Mouse (Mus musculus): ENCODE measurements around the gene Map3k4. TPM values are rescaled to one million over a fixed set of nuclear protein-coding genes. Genes with fewer than 3 reads are reported as not detected.
"Not testable (repeated sequence)": the region's sequence is repeated elsewhere in the genome, so short reads cannot be mapped to it uniquely, and the experiment has no call there.

The Map3k4 gene
- polyA plus RNA-seq, 1 experiment from 2014 or later: 45.0 TPM

- Histone ChIP-seq H3K9ac (ENCODE audit: low read length) (no peak overlapping the region), H3K36me3 (ENCODE audit: control insufficient read depth, insufficient read depth, low read length) (no peaks in the 10 kb centered on the region), H3K4me2 (ENCODE audit: low read depth) (no peak overlapping the region), H3K4me3 (ENCODE audit: low read depth, low read length) (no peak overlapping the region), H3K9me3 (ENCODE audit: control insufficient read depth, low read length) (no peaks in the 10 kb centered on the region), H3K4me1 (ENCODE audit: control insufficient read depth, insufficient read depth, low read length) (0 out of 2 replicates have a peak, but pooled peaks cover 2% of the 10 kb centered on the region), H3K27ac (ENCODE audit: low read depth, low read length) (no peak overlapping the region), H3K27me3 (ENCODE audit: control insufficient read depth, insufficient read depth, low read length) (no peaks in the 10 kb centered on the region)
- DNase-seq (ENCODE audit: low spot score): no peak
- no peak for ATAC-seq (ENCODE audit: insufficient read depth, low FRiP score, low TSS enrichment)
- 89% methylated on average over 7 of the region's 7 CpGs for WGBS
Measured at GRCm38 (mm10) chr17:12299371-12299770, 19.2 kb downstream of the Map3k4 start.

DNA sequence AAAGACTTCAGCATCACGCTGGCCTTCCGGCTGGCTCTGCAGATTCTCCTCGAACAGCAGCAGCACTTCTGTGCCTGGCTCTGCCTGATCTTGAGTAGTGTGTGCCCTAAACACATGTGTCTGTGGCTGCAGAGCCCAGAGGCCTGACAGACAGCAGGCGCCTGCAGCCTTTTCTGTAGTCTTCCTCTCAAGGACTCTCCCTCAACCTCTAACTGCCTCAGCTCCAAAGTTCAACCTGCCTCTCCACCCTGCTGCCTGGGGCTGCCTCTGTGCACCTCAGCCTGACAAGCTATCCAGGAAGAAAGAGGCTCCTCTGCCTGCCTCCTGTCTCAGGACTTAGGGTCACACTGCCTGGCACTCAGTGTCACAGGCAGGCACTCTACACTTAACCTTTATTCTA, 20.6 kb downstream of the Map3k4 start:
- H3K9me3 ChIP-seq (ENCODE audit: control insufficient read depth, low read length): no peaks in the 10 kb centered on the region
- H3K27me3 ChIP-seq (ENCODE audit: control insufficient read depth, insufficient read depth, low read length): no peaks in the 10 kb centered on the region
- no peak overlapping the region for H3K4me2 ChIP-seq (ENCODE audit: low read depth)
- DNase-seq (ENCODE audit: low spot score): no peak
- H3K4me1 ChIP-seq (ENCODE audit: control insufficient read depth, insufficient read depth, low read length): 0 out of 2 replicates have a peak, but pooled peaks cover 2% of the 10 kb centered on the region
- H3K27ac ChIP-seq (ENCODE audit: low read depth, low read length): no peak overlapping the region
- no peak overlapping the region for H3K9ac ChIP-seq (ENCODE audit: low read length)
- no peak for ATAC-seq (ENCODE audit: insufficient read depth, low FRiP score, low TSS enrichment)
- no peaks in the 10 kb centered on the region for H3K36me3 ChIP-seq (ENCODE audit: control insufficient read depth, insufficient read depth, low read length)
- no peak overlapping the region for H3K4me3 ChIP-seq (ENCODE audit: low read depth, low read length)
- WGBS: 86% methylated on average over 4 of the region's 4 CpGs

GRCm38 (mm10) chr17:12297292-12297691, 21.3 kb downstream of the Map3k4 start:
- Histone ChIP-seq H3K27ac (ENCODE audit: low read depth, low read length) (no peak overlapping the region), H3K27me3 (ENCODE audit: control insufficient read depth, insufficient read depth, low read length) (no peaks in the 10 kb centered on the region), H3K4me3 (ENCODE audit: low read depth, low read length) (no peak overlapping the region), H3K4me2 (ENCODE audit: low read depth) (no peak overlapping the region), H3K4me1 (ENCODE audit: control insufficient read depth, insufficient read depth, low read length) (no peaks in the 10 kb centered on the region), H3K9ac (ENCODE audit: low read length) (no peak overlapping the region), H3K36me3 (ENCODE audit: control insufficient read depth, insufficient read depth, low read length) (no peaks in the 10 kb centered on the region), H3K9me3 (ENCODE audit: control insufficient read depth, low read length) (no peaks in the 10 kb centered on the region)
- ATAC-seq (ENCODE audit: insufficient read depth, low FRiP score, low TSS enrichment): no peak
- WGBS: 88% methylated on average over 7 of the region's 7 CpGs
- DNase-seq (ENCODE audit: low spot score): no peak

DNA sequence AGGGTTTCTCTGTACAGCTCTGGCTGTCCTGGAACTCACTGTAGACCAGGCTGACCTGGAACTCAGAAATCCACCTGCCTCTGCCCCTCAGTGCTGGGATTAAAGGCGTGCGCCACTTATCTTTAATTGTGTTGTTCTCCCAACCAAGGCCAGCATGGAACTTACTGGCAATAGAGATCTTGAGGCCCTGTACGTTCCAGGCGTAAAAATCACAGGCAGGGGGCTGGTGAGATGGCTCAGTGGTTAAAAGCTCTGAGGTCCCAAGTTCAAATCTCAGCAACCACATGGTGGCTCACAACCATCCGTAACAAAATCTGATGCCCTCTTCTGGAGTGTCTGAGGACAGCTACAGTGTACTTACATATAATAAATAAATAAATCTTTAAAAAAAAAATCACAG, 22.7 kb downstream of the Map3k4 start:
- not testable (repeated sequence) for ATAC-seq (ENCODE audit: insufficient read depth, low FRiP score, low TSS enrichment); DNase-seq (ENCODE audit: low spot score)
- 92% methylated on average over 5 of the region's 5 CpGs for WGBS

GRCm38 (mm10) chr17:12294424-12294823, 24.2 kb downstream of the Map3k4 start:
- ATAC-seq (ENCODE audit: insufficient read depth, low FRiP score, low TSS enrichment): no peak
- Histone ChIP-seq H3K27ac (ENCODE audit: low read depth, low read length) (no peak overlapping the region), H3K27me3 (ENCODE audit: control insufficient read depth, insufficient read depth, low read length) (no peaks in the 10 kb centered on the region), H3K36me3 (ENCODE audit: control insufficient read depth, insufficient read depth, low read length) (no peaks in the 10 kb centered on the region), H3K4me3 (ENCODE audit: low read depth, low read length) (no peak overlapping the region), H3K4me1 (ENCODE audit: control insufficient read depth, insufficient read depth, low read length) (peaks cover 4% of the 10 kb centered on the region; the same call in 1 of the 2 replicates), H3K9me3 (ENCODE audit: control insufficient read depth, low read length) (no peaks in the 10 kb centered on the region), H3K4me2 (ENCODE audit: low read depth) (no peak overlapping the region), H3K9ac (ENCODE audit: low read length) (no peak overlapping the region)
- 86% methylated on average over 7 of the region's 7 CpGs for WGBS
- no peak for DNase-seq (ENCODE audit: low spot score)

More for the DNA sequence above, 22.7 kb downstream of the Map3k4 start:
- not testable (repeated sequence) for H3K9ac ChIP-seq (ENCODE audit: low read length); H3K4me1 ChIP-seq (ENCODE audit: control insufficient read depth, insufficient read depth, low read length); H3K9me3 ChIP-seq (ENCODE audit: control insufficient read depth, low read length); H3K4me2 ChIP-seq (ENCODE audit: low read depth); H3K27me3 ChIP-seq (ENCODE audit: control insufficient read depth, insufficient read depth, low read length); H3K4me3 ChIP-seq (ENCODE audit: low read depth, low read length); H3K36me3 ChIP-seq (ENCODE audit: control insufficient read depth, insufficient read depth, low read length); H3K27ac ChIP-seq (ENCODE audit: low read depth, low read length)

- Histone ChIP-seq H3K9ac (ENCODE audit: low read length) (no peak overlapping the region), H3K4me2 (ENCODE audit: low read depth) (no peak overlapping the region), H3K27me3 (ENCODE audit: control insufficient read depth, insufficient read depth, low read length) (no peaks in the 10 kb centered on the region), H3K4me1 (ENCODE audit: control insufficient read depth, insufficient read depth, low read length) (peaks cover 4% of the 10 kb centered on the region; the same call in 1 of the 2 replicates), H3K4me3 (ENCODE audit: low read depth, low read length) (no peak overlapping the region), H3K27ac (ENCODE audit: low read depth, low read length) (no peak overlapping the region), H3K9me3 (ENCODE audit: control insufficient read depth, low read length) (no peaks in the 10 kb centered on the region), H3K36me3 (ENCODE audit: control insufficient read depth, insufficient read depth, low read length) (no peaks in the 10 kb centered on the region)
- ATAC-seq (ENCODE audit: insufficient read depth, low FRiP score, low TSS enrichment) (no peak), DNase-seq (ENCODE audit: low spot score) (no peak)
- 79% methylated on average over 6 of the region's 6 CpGs for WGBS
Measured at GRCm38 (mm10) chr17:12293571-12293970, 25.0 kb downstream of the Map3k4 start.

GRCm38 (mm10) chr17:12292877-12293276, 25.7 kb downstream of the Map3k4 start:
- H3K36me3 ChIP-seq (ENCODE audit: control insufficient read depth, insufficient read depth, low read length): no peaks in the 10 kb centered on the region
- DNase-seq (ENCODE audit: low spot score) (no peak), ATAC-seq (ENCODE audit: insufficient read depth, low FRiP score, low TSS enrichment) (no peak)
- no peak overlapping the region for H3K4me2 ChIP-seq (ENCODE audit: low read depth)
- no peak overlapping the region for H3K9ac ChIP-seq (ENCODE audit: low read length)
- no peak overlapping the region for H3K4me3 ChIP-seq (ENCODE audit: low read depth, low read length)
- peaks cover 4% of the 10 kb centered on the region; the same call in 1 of the 2 replicates for H3K4me1 ChIP-seq (ENCODE audit: control insufficient read depth, insufficient read depth, low read length)
- H3K27ac ChIP-seq (ENCODE audit: low read depth, low read length): no peak overlapping the region
- 90% methylated on average over 8 of the region's 8 CpGs for WGBS
- H3K27me3 ChIP-seq (ENCODE audit: control insufficient read depth, insufficient read depth, low read length): no peaks in the 10 kb centered on the region
- H3K9me3 ChIP-seq (ENCODE audit: control insufficient read depth, low read length): no peaks in the 10 kb centered on the region

GRCm38 (mm10) chr17:12292356-12292755, 26.2 kb downstream of the Map3k4 start:
- no peak for DNase-seq (ENCODE audit: low spot score)
- Histone ChIP-seq H3K36me3 (ENCODE audit: control insufficient read depth, insufficient read depth, low read length) (no peaks in the 10 kb centered on the region), H3K4me3 (ENCODE audit: low read depth, low read length) (no peak overlapping the region), H3K4me2 (ENCODE audit: low read depth) (no peak overlapping the region), H3K27me3 (ENCODE audit: control insufficient read depth, insufficient read depth, low read length) (no peaks in the 10 kb centered on the region), H3K4me1 (ENCODE audit: control insufficient read depth, insufficient read depth, low read length) (peaks cover 4% of the 10 kb centered on the region; the same call in 1 of the 2 replicates), H3K9ac (ENCODE audit: low read length) (no peak overlapping the region), H3K27ac (ENCODE audit: low read depth, low read length) (no peak overlapping the region), H3K9me3 (ENCODE audit: control insufficient read depth, low read length) (no peaks in the 10 kb centered on the region)
- ATAC-seq (ENCODE audit: insufficient read depth, low FRiP score, low TSS enrichment): no peak
- WGBS: 89% methylated on average over 1 of the region's 1 CpGs

DNA sequence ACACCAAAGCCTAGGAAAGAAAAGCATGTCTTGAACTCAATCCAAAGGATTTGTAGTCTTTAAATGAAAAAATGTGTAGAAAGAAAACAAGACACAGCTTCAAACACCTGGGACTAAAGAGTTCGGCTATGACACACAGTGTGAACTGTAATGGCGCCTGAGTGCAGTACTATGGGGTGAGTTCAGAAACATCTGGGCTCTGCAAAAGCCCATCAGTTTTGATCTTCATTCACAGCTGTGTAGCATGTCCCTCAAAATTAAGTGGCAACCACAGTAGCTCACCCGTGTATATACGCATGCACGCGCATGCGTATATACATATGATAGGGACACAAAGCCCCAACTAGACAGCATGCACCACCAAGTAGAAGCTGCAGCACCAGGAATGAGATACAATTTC, 27.4 kb downstream of the Map3k4 start:
- no peak overlapping the region for H3K27ac ChIP-seq (ENCODE audit: low read depth, low read length)
- ATAC-seq (ENCODE audit: insufficient read depth, low FRiP score, low TSS enrichment): 0 out of 2 replicates have a peak, but pooled peaks have one; percentile 27
- no peaks in the 10 kb centered on the region for H3K36me3 ChIP-seq (ENCODE audit: control insufficient read depth, insufficient read depth, low read length)
- H3K4me3 ChIP-seq (ENCODE audit: low read depth, low read length): no peak overlapping the region
- H3K4me1 ChIP-seq (ENCODE audit: control insufficient read depth, insufficient read depth, low read length): peaks cover 4% of the 10 kb centered on the region; the same call in 1 of the 2 replicates
- H3K9me3 ChIP-seq (ENCODE audit: control insufficient read depth, low read length): no peaks in the 10 kb centered on the region
- no peak overlapping the region for H3K9ac ChIP-seq (ENCODE audit: low read length)
- no peak overlapping the region for H3K4me2 ChIP-seq (ENCODE audit: low read depth)
- WGBS: 95% methylated on average over 7 of the region's 7 CpGs
- DNase-seq (ENCODE audit: low spot score): no peak
- H3K27me3 ChIP-seq (ENCODE audit: control insufficient read depth, insufficient read depth, low read length): no peaks in the 10 kb centered on the region

Data from neural tube, embryonic 11.5 days (tissue).